Comparison of ENCODE assay signal across 24 mouse cellular contexts in genomic region chr10:62476980-62477379, GRCm38 (mm10). TPM values are rescaled to one million over a fixed set of nuclear protein-coding genes. Genes with fewer than 3 reads are reported as not detected.
DNase-seq lines count a peak whose midpoint lies in the region; ATAC-seq and TF ChIP-seq lines count a peak whose summit lies in the region.
"Had no signal": no experiment of that assay in that cellular context is flagged by ENCODE, and none has a peak within 500 bp of the region (broad histone marks: within the 10 kb centered on the region; RNA-seq: fewer than 3 reads in every experiment).

No protein-coding gene starts in this region.

- no peak for ATAC-seq in midbrain, embryonic 11.5 days (ENCODE audit: low FRiP score)
- ATAC-seq: forebrain, embryonic 13.5 days; forebrain, embryonic 15.5 days; forebrain, postnatal 0 days; Patski had no signal

- DNase-seq in ES-CJ7 (ENCODE audit: low read depth, low spot score) (peak; percentile 57), R1 (ENCODE audit: low read depth, low spot score) (peak; percentile 88)
- no peak for DNase-seq in midbrain, embryonic 11.5 days (ENCODE audit: low spot score, missing footprints)
- DNase-seq in kidney, postnatal 10 days: no peak
- DNase-seq in kidney, adult 9 months: no peak
- DNase-seq: adrenal gland, adult 8-10 months; adrenal gland, postnatal 14 days; adrenal gland, postnatal 36 days; cerebellum, adult 11-12 months; cerebellum, adult 2 months; cerebellum, adult 9-10 months; cerebellum, postnatal 10 days; cerebellum, postnatal 25 days; forebrain, postnatal 0 days had no signal

- TF ChIP-seq EP300 in ES-Bruce4 (IDR thresholded peaks at IDR 0.05; ENCODE audit: insufficient read depth, low read depth, low read length): no peak

- H3K36me3 ChIP-seq in ES-Bruce4 (ENCODE audit: control insufficient read depth, insufficient read depth, low read length, poor library complexity, severe bottlenecking): peaks cover 7% of the 10 kb centered on the region; the same call in 1 of the 2 replicates
- H3K36me3 ChIP-seq in midbrain, embryonic 11.5 days (ENCODE audit: control insufficient read depth, insufficient read depth, low read length): no peaks in the 10 kb centered on the region
- H3K36me3 ChIP-seq: embryonic facial prominence, embryonic 12.5 days had no signal

- no peak overlapping the region for H3K4me2 ChIP-seq in midbrain, embryonic 11.5 days
- H3K4me2 ChIP-seq: embryonic facial prominence, embryonic 12.5 days; forebrain, embryonic 13.5 days; forebrain, embryonic 15.5 days had no signal

- H3K27me3 ChIP-seq in ES-Bruce4 (ENCODE audit: control insufficient read depth, insufficient read depth, low read length, poor library complexity, severe bottlenecking): no peaks in the 10 kb centered on the region
- H3K27me3 ChIP-seq in midbrain, embryonic 11.5 days (ENCODE audit: control insufficient read depth, insufficient read depth, low read length): no peaks in the 10 kb centered on the region
- H3K27me3 ChIP-seq: embryonic facial prominence, embryonic 12.5 days; forebrain, embryonic 13.5 days; forebrain, embryonic 15.5 days; Patski had no signal

- peak overlapping the region; percentile 26 for H3K27ac ChIP-seq in ES-Bruce4 (ENCODE audit: insufficient read depth, low read length)
- H3K27ac ChIP-seq in midbrain, embryonic 11.5 days (ENCODE audit: low read depth, low read length): no peak overlapping the region
- H3K27ac ChIP-seq: embryonic facial prominence, embryonic 10.5 days; embryonic facial prominence, embryonic 12.5 days; forebrain, embryonic 13.5 days; forebrain, embryonic 15.5 days had no signal

- no peaks in the 10 kb centered on the region for H3K9me3 ChIP-seq in ES-Bruce4 (replicated peaks; ENCODE audit: control insufficient read depth, insufficient read depth, low read length, poor library complexity, severe bottlenecking)
- no peaks in the 10 kb centered on the region for H3K9me3 ChIP-seq in midbrain, embryonic 11.5 days (ENCODE audit: control insufficient read depth, low read length)
- H3K9me3 ChIP-seq: embryonic facial prominence, embryonic 10.5 days; embryonic facial prominence, embryonic 12.5 days; forebrain, embryonic 13.5 days; forebrain, embryonic 15.5 days; G1E had no signal

- TF ChIP-seq POLR2A in ES-Bruce4 (IDR thresholded peaks at IDR 0.05; ENCODE audit: insufficient read depth, low read length): no peak

- H3K4me1 ChIP-seq in ES-Bruce4 (ENCODE audit: control insufficient read depth, insufficient read depth, low read length): peaks cover 7% of the 10 kb centered on the region
- no peaks in the 10 kb centered on the region for H3K4me1 ChIP-seq in midbrain, embryonic 11.5 days (ENCODE audit: control insufficient read depth, insufficient read depth, low read length)
- H3K4me1 ChIP-seq: embryonic facial prominence, embryonic 10.5 days; embryonic facial prominence, embryonic 12.5 days had no signal

- no peak overlapping the region for H3K4me3 ChIP-seq in ES-Bruce4 (ENCODE audit: low read depth, low read length)
- no peak overlapping the region for H3K4me3 ChIP-seq in midbrain, embryonic 11.5 days (ENCODE audit: low read depth, low read length)
- H3K4me3 ChIP-seq: embryonic facial prominence, embryonic 10.5 days; embryonic facial prominence, embryonic 12.5 days; forebrain, embryonic 13.5 days; forebrain, embryonic 15.5 days had no signal

- no peak for TF ChIP-seq CTCF in ES-Bruce4 (IDR thresholded peaks at IDR 0.05; ENCODE audit: low read depth, low read length)

- no peak overlapping the region for H3K9ac ChIP-seq in ES-Bruce4 (ENCODE audit: low read depth, poor library complexity, severe bottlenecking)
- H3K9ac ChIP-seq in midbrain, embryonic 11.5 days (ENCODE audit: low read length): no peak overlapping the region
- H3K9ac ChIP-seq: embryonic facial prominence, embryonic 12.5 days; forebrain, embryonic 13.5 days; forebrain, embryonic 15.5 days; forebrain, postnatal 0 days had no signal

- WGBS in midbrain, embryonic 11.5 days: 85% methylated on average over 2 of the region's 2 CpGs

RNA-seq across cellular contexts. Expression of gene Vps26a, which starts 9.6 kb away (rescaled TPM):
- polyA plus RNA-seq in ES-Bruce4 (2011; ENCODE audit: insufficient read depth, insufficient read length, low read depth, missing spikeins): 73.3 and 74.5 TPM in 2 replicates
- polyA plus RNA-seq in midbrain, embryonic 11.5 days (2014; fragmentation: Nextera tagmentation; extraction: Ambion mirVana): 107 and 117 TPM in 2 replicates

RNA-seq across cellular contexts. Expression of gene Supv3l1, which starts 27.4 kb away (rescaled TPM):
- 40.6 and 41.0 TPM in 2 replicates for polyA plus RNA-seq in ES-Bruce4 (2011; ENCODE audit: insufficient read depth, insufficient read length, low read depth, missing spikeins)
- polyA plus RNA-seq in midbrain, embryonic 11.5 days (2014; fragmentation: Nextera tagmentation; extraction: Ambion mirVana): 29.1 and 31.6 TPM in 2 replicates

RNA-seq across cellular contexts. Expression of gene 4930507D05Rik, which starts 27.7 kb away (rescaled TPM):
- polyA plus RNA-seq in ES-Bruce4 (2011; ENCODE audit: insufficient read depth, insufficient read length, low read depth, missing spikeins): not detected in 2 replicates
- polyA plus RNA-seq in midbrain, embryonic 11.5 days (2014; fragmentation: Nextera tagmentation; extraction: Ambion mirVana): 1.2 and 1.7 TPM in 2 replicates
- polyA plus RNA-seq: activated CD4-positive, CD25-positive, alpha-beta regulatory T cell, adult 4 months had no signal

RNA-seq across cellular contexts. Expression of gene Srgn, which starts 50.3 kb away (rescaled TPM):
- polyA plus RNA-seq in ES-Bruce4 (2011; ENCODE audit: insufficient read depth, insufficient read length, low read depth, missing spikeins): 0.87 TPM in 1 of 2 replicates, not detected in the other
- polyA plus RNA-seq in midbrain, embryonic 11.5 days (2014; fragmentation: Nextera tagmentation; extraction: Ambion mirVana): 6.6 and 6.8 TPM in 2 replicates
- polyA plus RNA-seq: C2C12, Patski had no signal

RNA-seq across cellular contexts. Expression of gene Hkdc1, which starts 54.7 kb away (rescaled TPM):
- polyA plus RNA-seq in ES-Bruce4 (2011; ENCODE audit: insufficient read depth, insufficient read length, low read depth, missing spikeins): 0.16 TPM in 1 of 2 replicates, not detected in the other
- polyA plus RNA-seq in midbrain, embryonic 11.5 days (2014; fragmentation: Nextera tagmentation; extraction: Ambion mirVana): 0.07 and 0.11 TPM in 2 replicates
- polyA plus RNA-seq: forebrain, embryonic 11.5 days; G1E had no signal

Comparison
In these comparisons a context has a peak if more than half of its experiments do, and no peak if none do; other contexts are left out.
1. DNase-seq: peak in ES-CJ7 (single experiment) and R1 (single experiment); none in midbrain, embryonic 11.5 days (single experiment), kidney, postnatal 10 days (single experiment) and kidney, adult 9 months (single experiment).